Mouse (Mus musculus): ENCODE data around the gene Hip1r.
A peak's percentile ranks its signal among the peaks of the same experiment; 100 is the strongest.

Gene Hip1r

DNA sequence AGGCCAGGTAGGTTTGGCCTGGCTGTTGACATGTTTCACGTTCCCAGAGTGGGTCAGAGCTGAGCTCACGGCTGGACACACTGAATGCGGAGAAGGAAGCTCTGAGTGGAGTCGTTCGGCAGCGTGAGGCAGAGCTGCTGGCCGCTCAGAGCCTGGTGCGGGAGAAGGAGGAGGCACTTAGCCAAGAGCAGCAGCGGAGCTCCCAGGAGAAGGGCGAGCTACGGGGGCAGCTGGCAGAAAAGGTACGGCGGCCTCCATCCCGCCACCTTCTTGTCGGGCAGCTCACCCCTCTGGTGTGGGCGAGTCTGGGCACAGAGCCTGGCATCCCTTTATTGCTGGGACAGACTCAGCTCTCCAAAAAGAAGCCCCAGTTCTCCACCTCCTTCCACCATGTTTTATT is 24.4 kb downstream of the Hip1r start:
- DNase-seq, result no peak

DNA sequence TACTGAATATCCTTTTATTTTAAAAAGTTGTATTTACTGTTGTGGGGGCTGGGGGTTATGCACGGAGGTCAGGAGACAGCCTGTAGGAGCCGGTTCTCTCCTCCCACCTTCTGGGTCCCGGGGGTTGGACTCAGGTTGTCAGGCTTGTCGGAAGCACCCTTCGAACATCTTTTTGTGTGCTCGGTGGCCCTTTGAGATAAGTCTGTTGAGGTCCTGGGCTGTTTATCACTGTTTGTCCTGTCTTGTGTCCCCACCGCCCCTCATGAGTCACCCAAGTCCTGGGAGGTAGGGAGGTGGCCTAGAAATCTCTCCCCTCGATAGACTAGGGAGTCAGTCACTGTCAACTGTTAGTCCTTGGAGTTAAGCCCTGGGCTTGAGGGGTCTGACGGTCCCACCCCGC is 24.9 kb downstream of the Hip1r start:
- no peak for DNase-seq

DNA sequence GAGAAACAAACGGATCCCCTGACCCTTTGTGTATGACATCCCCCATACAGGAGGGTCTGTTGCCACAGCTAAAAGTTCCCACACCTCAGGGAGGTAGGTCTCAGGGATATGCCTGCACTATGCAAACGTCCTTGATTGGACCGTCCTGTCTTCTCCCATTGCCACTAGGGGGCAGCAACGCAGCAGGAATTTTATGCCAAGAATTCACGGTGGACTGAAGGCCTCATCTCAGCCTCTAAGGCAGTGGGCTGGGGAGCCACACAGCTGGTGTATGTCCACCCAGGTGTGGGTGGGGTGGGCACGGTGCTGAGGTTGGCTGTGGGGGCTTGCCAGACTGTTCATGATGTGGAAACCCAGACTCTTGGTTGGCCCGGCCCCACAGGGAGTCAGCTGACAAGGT is 27.4 kb downstream of the Hip1r start:
- DNase-seq, result peak; percentile 95

DNA sequence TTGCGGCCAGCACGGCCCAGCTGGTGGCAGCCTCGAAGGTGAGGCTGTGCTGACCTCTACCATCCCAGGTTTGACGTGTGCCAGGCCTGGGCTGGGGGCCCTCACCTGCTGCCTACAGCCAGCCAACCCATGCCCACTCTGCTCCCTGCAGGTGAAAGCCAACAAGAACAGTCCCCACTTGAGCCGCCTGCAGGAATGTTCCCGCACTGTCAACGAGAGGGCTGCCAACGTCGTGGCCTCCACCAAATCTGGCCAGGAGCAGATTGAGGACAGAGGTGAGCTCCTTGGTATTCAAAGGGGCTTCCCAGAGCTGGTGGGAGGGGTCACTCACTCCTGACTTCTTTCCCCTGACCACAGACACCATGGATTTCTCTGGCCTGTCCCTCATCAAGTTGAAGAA is 27.8 kb downstream of the Hip1r start:
- no peak for DNase-seq

DNA sequence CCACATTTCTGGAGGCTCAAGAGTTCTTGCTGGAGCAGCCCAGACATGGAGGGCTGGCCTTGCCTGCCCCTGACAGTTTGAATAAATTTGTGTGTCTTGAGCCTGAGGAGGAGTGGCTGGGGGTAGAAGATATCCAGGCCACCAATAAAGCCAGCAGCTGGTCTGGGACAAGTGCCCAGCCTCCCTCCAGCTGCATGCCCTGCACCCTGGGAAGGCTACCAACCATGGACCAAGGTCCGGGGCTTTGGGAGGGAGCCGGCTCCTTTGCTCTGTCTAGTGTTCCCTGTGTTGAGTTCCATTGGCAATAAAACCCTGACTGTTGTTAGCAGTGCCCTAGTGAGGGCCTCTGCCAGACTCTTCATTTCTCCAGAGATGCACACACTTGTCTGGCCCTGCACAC is 29.4 kb downstream of the Hip1r start:
- DNase-seq, result peak; percentile 70

DNA sequence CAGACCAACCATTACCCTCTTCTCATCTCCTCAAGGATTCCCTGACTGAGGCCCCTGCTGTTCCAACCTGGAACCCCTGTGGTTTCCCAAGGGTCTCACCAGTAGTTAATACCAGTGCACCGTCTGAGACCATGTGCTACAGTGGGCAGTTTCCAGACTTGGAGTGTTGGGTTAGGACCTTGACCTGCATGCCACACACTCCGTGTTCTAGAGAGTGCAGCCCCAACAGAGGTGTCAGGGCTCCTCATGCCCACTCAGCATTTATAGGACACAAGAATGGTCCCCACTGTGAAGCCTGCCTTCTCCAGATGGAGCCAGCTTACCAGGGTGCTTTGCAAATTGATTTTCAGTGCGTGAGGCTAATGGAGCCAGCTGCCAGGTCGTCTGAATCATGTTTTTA is 29.9 kb downstream of the Hip1r start:
- no peak for DNase-seq

DNA sequence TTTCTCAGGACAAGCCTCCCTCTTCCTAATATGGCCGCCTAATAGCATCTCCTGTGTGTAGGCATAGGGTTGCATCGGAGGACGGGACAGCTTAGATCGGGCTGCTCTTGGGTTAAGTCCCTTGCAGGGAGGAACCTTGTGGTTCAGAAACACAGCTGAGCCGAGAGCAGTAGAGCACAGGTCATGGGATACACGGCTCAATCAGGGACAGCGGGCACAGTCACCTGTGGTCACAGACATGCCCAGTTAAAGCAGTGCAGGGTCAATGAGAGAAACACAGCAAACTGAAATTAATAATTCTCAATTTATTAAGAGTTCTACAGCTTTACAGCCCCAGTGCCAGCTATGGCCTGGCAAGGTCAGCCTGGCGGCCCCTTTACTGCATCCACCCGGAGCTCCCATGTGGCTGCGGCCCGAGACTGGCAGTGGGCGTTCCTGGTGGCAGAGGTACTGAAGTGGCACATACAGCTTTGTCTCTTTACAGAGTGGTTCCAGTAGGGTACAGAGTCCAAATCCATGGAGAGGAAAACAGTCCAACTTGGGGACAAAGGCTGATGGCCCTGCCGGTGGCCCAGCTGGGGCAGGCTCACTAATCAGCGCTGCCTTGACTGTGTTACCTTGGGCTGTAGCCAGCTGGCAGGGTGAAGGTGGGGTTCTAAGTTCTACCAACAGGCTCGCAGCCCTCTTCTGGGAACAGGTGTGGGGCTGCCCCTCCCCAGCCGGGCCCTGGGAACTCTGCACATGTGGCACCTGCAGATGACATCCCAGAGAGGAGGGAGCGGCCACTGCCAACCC is 31.1 kb downstream of the Hip1r start:
- DNase-seq, result peak; percentile 76

DNA sequence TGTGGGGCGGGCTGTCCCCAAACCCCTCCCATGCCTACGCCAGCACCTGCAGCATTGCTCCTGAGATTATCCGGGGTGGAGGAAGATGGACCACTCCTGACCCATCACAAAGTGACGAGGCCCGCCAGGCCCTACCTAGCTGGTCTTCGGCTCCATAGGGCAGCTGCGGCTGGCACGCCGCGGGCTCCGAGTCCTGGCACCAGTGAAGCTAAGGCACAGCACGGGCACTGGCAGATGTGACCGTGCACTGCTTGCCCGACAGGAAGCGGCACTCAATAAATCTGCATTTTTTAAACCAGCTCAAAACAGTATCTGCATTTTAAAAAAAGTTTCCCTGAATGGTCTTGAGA is 31.7 kb downstream of the Hip1r start:
- no peak for DNase-seq

DNA sequence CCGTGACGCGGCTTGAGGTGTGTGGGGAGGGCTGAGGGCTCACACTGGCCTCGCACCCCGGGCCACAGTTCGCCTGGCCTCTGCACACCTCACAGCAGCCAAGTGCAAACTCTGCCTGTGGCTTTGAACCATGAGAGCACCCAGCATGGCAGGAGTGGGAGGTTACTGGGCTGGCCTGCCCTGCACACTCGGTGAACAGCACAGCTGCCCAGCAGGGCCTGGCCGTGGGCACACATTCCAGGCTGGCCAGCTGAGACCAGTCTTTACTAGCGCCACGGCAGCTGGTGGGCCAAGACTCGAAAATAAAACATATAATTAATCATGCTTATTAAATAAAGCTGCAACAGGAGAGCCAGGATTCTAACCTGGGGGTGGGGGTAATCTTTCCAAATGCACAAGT is 32.2 kb downstream of the Hip1r start:
- peak; percentile 63 for DNase-seq

DNA sequence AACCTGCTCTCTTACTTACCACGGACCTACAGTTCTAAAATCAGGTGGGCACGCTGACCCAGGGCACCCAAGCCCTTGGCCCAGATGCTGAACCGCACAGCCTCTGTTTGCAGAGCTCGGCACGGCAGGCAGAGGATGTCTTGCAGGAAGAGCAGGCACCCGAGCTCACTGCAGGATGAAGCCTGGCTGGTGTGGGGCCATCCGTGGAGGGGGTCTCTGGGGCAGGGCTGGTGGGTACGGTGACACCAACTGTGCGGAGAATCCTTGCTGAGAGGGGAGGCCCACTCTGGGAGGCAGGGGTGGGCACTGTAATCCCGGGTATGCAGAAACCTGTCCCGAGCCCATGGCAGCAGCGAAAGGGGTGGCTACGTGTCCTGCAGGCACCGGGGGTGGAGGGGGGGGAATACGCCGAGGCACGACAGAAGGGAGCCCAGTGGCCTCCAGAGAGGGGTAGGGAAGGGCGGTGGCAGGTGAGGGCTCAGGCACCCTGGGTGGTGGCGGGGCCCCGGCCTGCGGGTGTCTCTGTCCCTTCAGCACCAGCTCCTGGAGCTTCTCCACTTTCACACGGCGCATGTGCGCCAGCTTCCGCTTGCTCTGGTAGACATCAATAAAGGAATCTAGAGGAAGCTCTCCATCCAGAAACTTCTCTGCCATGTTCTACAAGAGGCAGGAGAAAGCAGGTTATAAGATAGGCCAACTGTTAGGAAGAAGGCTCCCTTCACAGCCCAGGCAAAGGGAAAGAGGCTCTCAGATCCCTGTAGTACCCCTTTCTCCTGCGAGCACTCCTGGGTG is 32.9 kb downstream of the Hip1r start:
- no peak for DNase-seq

DNA sequence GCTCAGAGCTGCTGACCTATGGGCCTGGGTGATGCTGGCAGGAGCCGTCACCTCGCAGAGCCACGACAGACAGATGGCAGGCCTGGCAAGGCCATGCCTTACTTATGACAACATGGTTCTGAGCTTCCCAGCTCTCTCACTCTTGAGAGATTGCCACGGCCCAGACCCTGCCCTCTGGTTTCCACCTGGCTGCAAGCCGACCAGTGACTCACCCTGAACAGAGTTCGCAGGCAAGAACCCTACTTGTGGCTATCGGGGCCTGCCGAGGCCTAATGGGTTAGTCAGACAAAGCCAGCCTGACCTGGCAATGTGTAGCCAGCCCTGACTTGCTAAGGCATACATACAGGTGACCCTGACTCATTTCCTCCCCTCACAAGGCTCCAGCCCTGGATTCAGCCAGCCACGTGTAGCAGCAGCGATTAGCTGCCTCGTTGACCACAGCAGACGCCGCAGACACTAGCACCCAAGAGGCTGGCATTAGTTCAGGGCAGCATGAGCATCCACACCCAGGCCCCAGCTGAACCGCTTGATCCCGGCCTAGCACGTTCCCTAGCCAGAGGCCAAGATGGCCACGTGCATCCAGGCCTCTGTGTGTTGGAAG is 33.6 kb downstream of the Hip1r start:
- peak; percentile 76 for DNase-seq

DNA sequence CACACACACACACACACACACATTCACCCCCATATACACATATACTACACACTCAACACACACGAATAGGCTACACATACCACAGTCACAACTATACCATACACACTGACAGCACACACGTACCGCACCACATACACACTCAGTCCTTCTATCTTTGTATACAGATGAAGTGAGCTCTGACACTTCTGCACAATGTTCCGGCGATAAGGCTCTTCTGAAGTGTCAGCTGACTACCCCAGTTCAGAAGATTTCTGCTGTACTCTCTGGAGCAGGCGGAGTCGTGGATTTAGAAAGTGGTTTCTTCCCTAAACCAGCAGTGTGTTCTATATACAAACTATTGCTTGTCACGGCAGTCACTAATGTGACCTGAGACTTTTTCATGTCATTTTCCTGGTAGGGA is 36.6 kb downstream of the Hip1r start:
- DNase-seq, result no peak

DNA sequence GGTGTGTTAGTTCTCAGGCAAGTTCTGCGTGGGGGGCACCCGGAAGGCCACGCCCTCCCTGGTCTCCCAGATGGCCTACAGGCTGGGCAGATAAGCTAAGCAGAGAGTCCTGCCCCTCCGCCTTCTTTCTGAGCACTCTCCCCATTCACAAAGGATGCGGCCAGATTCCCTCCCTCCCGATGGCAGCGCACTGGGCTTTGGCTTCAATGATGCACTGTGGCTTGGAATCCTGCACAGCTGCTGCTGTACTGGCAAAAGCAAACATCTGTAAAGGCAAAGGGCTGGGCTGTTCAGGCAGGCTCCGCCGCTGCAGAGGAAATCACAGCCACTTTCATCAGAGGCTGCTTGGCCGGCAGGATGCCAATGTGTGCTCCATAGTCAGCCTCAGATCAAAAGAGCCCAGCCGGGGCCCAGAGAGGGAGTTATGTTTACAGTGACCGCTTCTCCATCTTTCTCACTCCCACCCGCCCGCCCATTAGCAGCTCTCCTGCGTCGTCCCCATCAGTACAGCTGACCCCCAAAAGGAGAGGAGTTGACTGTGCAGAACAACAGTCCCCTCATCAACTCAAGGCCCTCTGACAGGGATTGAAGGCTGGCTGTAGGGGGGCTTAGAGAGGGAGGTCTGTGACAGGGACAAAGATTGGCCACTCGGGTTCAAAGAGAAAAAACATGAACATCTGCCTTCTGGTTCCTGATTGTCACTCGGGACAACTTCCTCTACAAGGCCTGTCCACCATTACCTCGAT is 37.7 kb downstream of the Hip1r start:
- DNase-seq, result peak; percentile 88

DNA sequence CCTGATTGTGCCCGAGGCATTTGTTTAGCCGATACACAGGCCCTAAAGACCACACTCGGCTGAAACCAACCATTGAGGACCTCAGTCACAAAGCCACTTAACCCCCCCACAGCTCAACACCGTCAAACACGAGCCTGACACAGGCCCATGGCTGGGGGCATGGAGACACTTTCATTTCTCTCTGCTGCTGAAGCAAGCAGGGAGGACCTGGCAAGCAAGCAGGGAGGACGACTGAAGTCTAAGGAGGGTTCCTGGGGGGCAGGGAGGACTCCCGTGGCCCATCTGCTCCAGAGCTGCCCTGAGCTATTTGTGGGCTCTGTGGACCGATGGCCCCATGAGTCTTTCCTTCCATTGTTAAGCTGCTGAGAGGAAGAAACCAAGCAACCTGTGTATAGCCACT is 38.5 kb downstream of the Hip1r start:
- no peak for DNase-seq

DNA sequence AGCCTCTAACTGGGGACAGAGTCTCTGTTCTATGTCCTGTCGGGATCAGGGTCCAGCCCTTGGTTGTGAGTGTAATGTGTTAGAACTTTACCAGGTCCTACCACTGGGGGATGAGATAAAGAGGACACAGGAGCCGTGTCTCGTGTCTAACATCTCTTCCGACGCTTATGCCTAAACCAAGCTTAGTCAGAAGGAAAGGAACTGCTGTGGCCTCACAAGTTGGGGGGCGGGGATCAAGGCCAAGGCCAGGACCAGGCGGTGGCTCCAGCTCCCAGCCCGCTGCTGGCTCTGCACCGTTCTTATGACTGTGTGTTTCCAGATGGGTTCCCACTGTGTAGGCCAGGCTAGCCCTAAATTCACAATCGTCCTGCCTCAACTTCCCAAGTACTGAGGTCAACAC is 39.5 kb downstream of the Hip1r start:
- DNase-seq, result no peak

DNA sequence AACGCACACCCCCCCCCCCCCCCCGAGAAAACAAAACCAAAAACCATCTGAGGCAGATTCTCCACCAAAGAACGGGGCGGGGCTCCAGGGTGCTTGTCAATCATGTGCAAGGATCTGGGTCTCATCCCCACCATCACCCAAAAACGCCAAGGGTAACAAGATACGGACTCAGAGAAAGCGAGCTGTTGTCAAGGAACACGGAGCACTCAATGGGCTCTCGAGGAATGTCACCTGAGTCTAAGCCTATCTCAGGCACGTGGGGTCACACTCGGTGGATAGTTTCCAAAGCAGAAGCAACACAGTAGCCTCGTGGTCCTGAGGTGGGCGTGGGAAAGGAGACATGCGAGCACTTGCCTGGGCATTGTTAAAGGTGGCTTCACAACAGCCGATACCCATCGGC is 40.3 kb downstream of the Hip1r start:
- DNase-seq, result no peak

DNA sequence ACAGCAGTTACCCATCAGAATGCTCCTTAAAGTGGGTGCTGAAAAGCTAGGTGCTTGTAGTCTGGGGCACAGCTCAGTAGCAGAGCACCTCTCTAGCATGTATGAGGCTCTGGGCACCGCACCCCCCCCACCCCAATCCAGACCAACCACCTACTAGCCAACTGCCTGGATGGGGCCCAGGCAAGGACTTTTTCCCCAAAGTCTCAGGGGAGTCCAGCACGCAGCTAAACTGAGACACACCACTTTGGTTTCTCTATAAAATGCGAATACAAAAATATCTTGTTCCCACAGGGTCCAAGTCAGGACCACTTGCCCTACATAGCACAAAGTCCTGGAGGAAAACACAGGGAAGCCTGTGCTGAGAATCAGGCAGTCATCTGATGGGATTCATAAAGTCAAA is 40.8 kb downstream of the Hip1r start:
- DNase-seq, result no peak

DNA sequence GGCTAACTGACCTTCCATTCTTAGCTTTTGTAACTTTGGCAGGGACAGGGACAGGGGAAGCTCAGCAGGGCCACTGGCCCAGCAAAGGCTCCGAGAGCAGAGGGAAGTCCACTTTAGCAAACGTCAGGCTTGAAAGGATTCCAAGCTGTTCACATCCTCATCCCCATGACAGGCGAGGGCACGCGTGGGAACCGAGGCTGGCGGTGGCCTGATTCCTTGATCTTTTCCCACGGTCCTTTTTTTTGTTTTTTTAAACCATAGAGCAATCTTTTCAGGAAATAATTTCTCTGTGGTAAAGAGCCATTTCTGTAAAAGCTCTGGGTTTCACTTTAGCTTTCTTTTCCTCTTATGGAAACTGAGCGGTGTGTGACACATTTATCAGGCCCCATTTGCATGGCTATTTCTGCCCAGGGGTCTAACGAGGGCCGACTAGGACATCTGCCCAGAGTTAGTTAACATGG is 41.4 kb downstream of the Hip1r start:
- peak; percentile 76 for DNase-seq

DNA sequence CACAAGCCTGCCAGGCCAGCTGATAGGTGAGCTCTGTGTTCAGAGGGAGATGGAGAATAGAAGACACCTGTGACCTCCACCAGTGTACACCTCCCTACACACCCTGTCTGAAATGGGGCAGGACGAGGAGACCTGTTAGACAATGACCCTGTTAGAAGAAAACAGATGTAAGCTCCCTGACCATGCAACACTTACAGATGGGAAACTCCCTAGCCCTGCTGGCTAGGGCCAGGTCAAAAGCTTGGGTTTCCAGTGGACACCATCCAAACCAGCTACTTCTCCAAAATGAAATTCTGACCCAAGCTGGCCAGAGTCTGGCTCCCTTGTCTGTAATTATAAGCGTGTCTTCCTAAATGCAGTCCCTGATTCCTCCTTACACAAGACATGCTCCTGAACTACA is 42.3 kb downstream of the Hip1r start:
- DNase-seq, result no peak

DNA sequence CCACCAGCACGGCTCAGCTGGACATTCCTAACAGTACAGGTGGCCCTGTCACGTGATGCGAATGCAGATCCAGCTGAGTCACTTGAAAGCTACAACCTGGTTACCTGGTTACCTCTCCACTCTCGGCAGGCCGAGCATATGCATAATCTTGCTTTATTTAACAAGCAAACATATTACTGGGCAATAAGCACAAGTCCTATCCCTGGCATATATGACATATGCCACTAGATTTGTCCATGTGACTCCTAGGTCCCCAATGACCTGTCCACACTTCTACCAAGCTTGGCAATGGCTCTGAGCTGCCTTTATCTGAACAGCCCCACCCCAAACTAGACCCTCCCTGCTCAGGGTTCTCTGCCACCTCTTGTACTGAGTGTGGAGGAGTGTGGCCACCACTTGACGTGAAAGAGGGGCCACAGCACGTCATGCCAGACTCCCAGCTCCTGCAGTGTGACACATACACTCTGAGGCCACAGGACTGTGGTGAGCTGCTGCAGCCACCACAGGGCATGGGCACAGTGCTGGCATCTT is 42.9 kb downstream of the Hip1r start:
- DNase-seq, result no peak

DNA sequence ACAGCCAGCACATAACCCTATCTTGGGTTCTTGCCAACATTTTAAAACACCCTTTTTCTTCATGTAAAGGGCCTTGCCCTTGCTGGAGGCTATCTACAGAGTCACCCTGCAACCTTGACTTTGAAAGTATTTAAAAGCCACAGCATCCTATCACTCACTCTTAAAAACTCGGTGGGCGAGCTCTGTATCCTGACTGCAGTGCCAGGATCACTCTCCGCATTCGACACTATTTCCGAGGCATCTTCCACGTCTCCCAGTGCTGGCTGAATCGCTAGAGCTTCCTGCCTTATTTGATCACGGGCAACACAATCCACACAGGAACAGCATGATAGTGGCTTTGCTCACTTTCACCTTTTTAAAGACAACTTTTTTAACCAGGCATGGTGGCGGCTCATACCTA is 44.5 kb downstream of the Hip1r start:
- DNase-seq, result no peak

DNA sequence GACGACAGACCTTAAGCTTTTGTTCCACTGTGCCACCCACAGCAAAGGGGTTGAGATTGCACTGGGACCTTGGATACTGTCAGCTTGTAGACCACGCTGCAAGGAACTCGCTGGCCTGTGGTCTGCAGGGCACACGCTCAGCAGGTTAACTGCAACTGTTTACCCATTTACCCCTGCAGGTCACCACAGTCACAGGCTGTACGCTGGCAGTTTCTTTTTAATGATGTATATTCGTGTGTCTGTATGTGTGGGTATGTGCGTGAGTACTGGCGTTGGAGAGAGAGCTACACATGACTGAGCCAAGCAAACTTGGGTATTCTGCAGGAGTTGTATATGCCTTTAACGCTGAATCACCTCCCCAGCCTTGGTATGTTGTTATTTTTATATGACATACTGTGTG is 45.2 kb downstream of the Hip1r start:
- DNase-seq, result no peak

All from kidney, postnatal 10 days (tissue).